Mouse (Mus musculus) lung, embryonic 14.5 days (tissue): Measurements from ENCODE around the gene Arl5b. TPM values are rescaled to one million over a fixed set of nuclear protein-coding genes. Genes with fewer than 3 reads are reported as not detected.

Source experiments
- ATAC-seq: fragments of 200-750 bp; cut with Nextera tagmentation; 2 replicates; pipeline ENCODE4 v1.8.0; 2017; ENCODE audit warnings: mild to moderate bottlenecking, moderate TSS enrichment, moderate library complexity; ENCODE audit not compliant: insufficient read depth
- DNase-seq: peaks from one replicate; pipeline ENCODE4 v3.0.0-alpha.2; 2015
- H3K27ac ChIP-seq: fragments of 300-500 bp; sonication (generic); 2 replicates; pipeline ENCODE4 v1.5.1; 2014; ENCODE audit warnings: low read depth, mild to moderate bottlenecking, moderate library complexity
- H3K27me3 ChIP-seq: fragments of 300-500 bp; sonication (generic); 2 replicates; pipeline ENCODE4 v1.6.1; 2014; ENCODE audit warnings: low read length, control low read depth; ENCODE audit not compliant: insufficient read depth
- H3K36me3 ChIP-seq: fragments of 300-500 bp; sonication (generic); 2 replicates; pipeline ENCODE4 v1.6.1; 2014; ENCODE audit warnings: control low read depth; ENCODE audit not compliant: insufficient read depth
- H3K4me1 ChIP-seq: fragments of 300-500 bp; sonication (generic); 2 replicates; pipeline ENCODE4 v1.6.1; 2014; ENCODE audit warnings: antibody characterized with exemption, control low read depth; ENCODE audit not compliant: insufficient read depth
- H3K4me2 ChIP-seq: fragments of 300-500 bp; sonication (generic); 2 replicates; pipeline ENCODE4 v1.6.1; 2014; ENCODE audit warnings: mild to moderate bottlenecking
- H3K4me3 ChIP-seq: fragments of 300-500 bp; sonication (generic); 2 replicates; pipeline ENCODE4 v1.5.1; 2014; ENCODE audit warnings: low read depth, low read length
- H3K9ac ChIP-seq: fragments of 300-500 bp; sonication (generic); 2 replicates; pipeline ENCODE4 v1.6.1; 2014
- H3K9me3 ChIP-seq: fragments of 300-500 bp; sonication (generic); 2 replicates; pipeline ENCODE4 v1.6.1; 2016; ENCODE audit warnings: low read depth, low read length, control low read depth
- CTCF ChIP-seq: IDR thresholded peaks from 2 replicates; pipeline ENCODE4 v1.5.1; 2016; ENCODE audit warnings: antibody characterized with exemption, low read depth
- WGBS: fragments of 180-500 bp; shearing (Covaris S2); extraction: QIAGEN DNeasy Blood & Tissue Kit; methylation state at CpG from one replicate; pipeline ENCODE4 v1.1.7; 2014; 5-methylcytosine and 5-hydroxymethylcytosine counted together
- polyA plus RNA-seq: library from polyadenylated mRNA; unstranded; fragments of >200 nt; fragmentation: Nextera tagmentation; extraction: Ambion mirVana; gene quantifications from 2 replicates; pipeline ENCODE4 v1.2.1, GENCODE M21; 2014

Gene Arl5b
- polyA plus RNA-seq, 1 experiment from 2014 or later: 35.0 TPM

- no peak for TF ChIP-seq CTCF
- H3K9me3 ChIP-seq: no peaks in the 10 kb centered on the region
- H3K4me1 ChIP-seq: 0 out of 2 replicates have a peak, but pooled peaks cover 10% of the 10 kb centered on the region
- ATAC-seq (peak; percentile 33; the same call in 1 of the 2 replicates), DNase-seq (no peak)
- H3K4me2 ChIP-seq: peak overlapping the region; percentile 73
- peak overlapping the region; percentile 85 for H3K27ac ChIP-seq
- peak overlapping the region; percentile 72 for H3K9ac ChIP-seq
- 0 out of 2 replicates have a peak, but pooled peaks cover 5% of the 10 kb centered on the region for H3K36me3 ChIP-seq
- 11% methylated on average over 10 of the region's 10 CpGs for WGBS
- H3K27me3 ChIP-seq: no peaks in the 10 kb centered on the region
- H3K4me3 ChIP-seq: peak overlapping the region; percentile 88
These were observed 5.3 kb downstream of the Arl5b start for GRCm38 (mm10) chr2:15054496-15054895.

DNA sequence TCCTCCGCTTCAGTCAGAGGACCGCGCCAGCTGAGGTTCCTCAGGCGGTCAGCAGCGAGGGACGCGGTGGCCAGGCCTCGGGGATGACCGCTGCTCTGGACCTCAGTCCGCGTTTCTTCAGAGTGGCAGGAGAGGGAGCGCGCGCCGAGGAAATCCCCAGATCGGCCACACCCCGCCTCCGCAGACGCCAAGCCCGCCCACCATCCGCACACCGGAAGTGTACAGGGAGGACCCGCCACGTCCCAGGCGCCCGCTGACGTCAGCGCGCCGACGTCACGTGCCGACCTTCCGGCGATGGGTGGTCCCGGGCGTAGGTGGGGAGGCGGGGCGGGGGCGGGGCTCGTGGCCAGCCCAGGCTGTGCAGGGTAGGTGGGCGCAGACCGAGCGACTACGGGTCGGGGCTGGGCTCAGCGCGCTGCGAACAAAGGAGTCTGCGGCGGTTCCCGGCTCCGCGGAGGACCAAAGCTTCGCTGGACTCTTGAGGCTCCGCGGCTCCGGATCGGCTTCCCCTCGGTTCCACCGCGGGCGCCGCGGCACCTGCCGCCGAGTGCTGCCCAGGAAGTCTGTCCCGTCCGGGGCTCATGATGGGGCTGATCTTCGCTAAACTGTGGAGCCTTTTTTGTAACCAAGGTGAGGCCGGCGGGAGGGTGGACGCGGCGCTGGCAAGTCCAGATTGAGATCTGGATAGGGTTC lies 5.9 kb downstream of the Arl5b start, which contains the start of gene Nsun6:
Gene Nsun6, minus strand, starts transcription at position 125 of the 693 bp plus-strand sequence.
- Histone ChIP-seq H3K9ac (peak within 1 kb of the TSS; percentile 98), H3K4me1 (0 out of 2 replicates have a peak, but pooled peaks cover 7% of the 10 kb centered on the region), H3K4me3 (peak within 1 kb of the TSS; percentile 88), H3K36me3 (0 out of 2 replicates have a peak, but pooled peaks cover 5% of the 10 kb centered on the region), H3K9me3 (no peaks in the 10 kb centered on the region), H3K27me3 (no peaks in the 10 kb centered on the region), H3K4me2 (peak within 1 kb of the TSS; percentile 73), H3K27ac (peak within 1 kb of the TSS; percentile 96)
- peak; percentile 98 for DNase-seq
- TF ChIP-seq CTCF: peak; percentile 30
- ATAC-seq: peak; percentile 99
- under 1% methylated on average over 70 of the region's 75 CpGs for WGBS

DNA sequence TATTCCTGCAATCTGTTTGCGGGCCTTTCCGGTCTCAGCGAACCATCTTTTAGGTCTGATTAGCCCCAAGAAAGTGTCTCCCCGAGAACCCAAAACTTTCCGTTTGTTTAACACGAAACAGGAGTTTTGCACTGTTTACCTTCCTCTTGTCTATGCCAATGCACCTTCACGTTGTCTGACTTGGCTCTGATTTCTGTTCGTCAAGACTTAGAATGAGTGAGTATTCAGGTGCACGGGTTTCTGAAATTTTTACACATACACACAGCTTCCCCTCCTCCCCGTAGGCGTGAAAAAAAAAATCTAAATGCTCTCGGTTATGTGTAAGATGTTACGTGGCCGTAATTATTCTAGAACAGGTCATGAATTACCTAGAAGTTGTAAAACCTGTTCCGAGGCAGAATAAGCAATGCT lies 6.6 kb downstream of the Arl5b start:
- Histone ChIP-seq H3K4me2 (peak overlapping the region; percentile 70), H3K4me3 (peak overlapping the region; percentile 88), H3K9ac (peak overlapping the region; percentile 98), H3K36me3 (peaks cover 7% of the 10 kb centered on the region; the same call in 1 of the 2 replicates), H3K27ac (peak overlapping the region; percentile 96), H3K9me3 (no peaks in the 10 kb centered on the region), H3K27me3 (no peaks in the 10 kb centered on the region), H3K4me1 (0 out of 2 replicates have a peak, but pooled peaks cover 7% of the 10 kb centered on the region)
- TF ChIP-seq CTCF: no peak
- peak; percentile 57 for DNase-seq
- WGBS: under 1% methylated on average over 15 of the region's 15 CpGs
- no peak for ATAC-seq

DNA sequence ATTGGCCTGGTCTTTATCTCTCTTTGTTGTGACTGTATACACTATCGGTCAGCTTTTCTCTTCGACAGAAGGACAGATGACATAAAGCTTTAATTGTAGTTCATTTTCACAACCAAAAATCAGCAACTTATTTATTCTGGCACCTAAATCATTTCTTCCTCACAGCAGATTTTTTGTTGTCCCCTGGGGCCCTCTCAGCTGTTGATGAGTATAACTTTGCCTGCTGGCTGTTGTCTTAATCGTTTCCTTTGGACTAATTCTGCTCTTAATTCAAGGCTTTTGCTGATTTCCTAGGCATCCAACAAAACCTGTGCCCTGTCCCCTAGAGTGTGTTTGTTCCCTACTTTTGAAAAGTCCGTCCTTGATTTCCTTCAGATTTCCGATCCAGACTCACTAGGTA lies 9.0 kb downstream of the Arl5b start:
- H3K9me3 ChIP-seq: no peaks in the 10 kb centered on the region
- DNase-seq: no peak
- H3K27ac ChIP-seq: no peak overlapping the region
- no peak for TF ChIP-seq CTCF
- no peaks in the 10 kb centered on the region for H3K27me3 ChIP-seq
- H3K4me3 ChIP-seq: no peak overlapping the region
- H3K4me2 ChIP-seq: no peak overlapping the region
- 0 out of 2 replicates have a peak, but pooled peaks cover 7% of the 10 kb centered on the region for H3K4me1 ChIP-seq
- H3K9ac ChIP-seq: no peak overlapping the region
- no peak for ATAC-seq
- H3K36me3 ChIP-seq: peaks cover 9% of the 10 kb centered on the region; the same call in 1 of the 2 replicates
- WGBS: 77% methylated on average over 5 of the region's 5 CpGs

DNA sequence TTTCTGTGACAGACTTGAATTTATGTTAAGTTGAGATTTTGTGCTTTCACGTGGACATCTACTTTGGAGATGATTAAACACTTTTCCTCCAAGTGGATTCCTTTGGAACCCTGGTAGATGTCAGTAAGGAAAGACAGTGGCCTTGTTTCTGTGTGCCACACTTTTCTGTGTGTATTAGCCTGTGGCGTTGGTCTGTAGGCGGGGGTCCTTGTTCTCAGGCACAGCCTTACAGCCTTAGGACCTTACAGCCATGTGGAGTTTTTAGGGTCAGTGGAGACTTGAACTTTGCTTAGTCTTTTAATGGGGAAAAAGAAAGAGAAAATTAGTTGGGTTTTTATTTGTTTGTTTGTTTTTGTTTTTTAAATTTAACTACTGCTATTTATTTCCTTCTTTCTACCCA lies 11.7 kb downstream of the Arl5b start:
- DNase-seq (no peak), ATAC-seq (no peak)
- no peak overlapping the region for H3K4me2 ChIP-seq
- no peak overlapping the region for H3K4me3 ChIP-seq
- H3K9ac ChIP-seq: no peak overlapping the region
- no peaks in the 10 kb centered on the region for H3K9me3 ChIP-seq
- no peak overlapping the region for H3K27ac ChIP-seq
- WGBS: 81% methylated on average over 3 of the region's 3 CpGs
- TF ChIP-seq CTCF: no peak
- peaks cover 9% of the 10 kb centered on the region; the same call in 1 of the 2 replicates for H3K36me3 ChIP-seq
- H3K4me1 ChIP-seq: peaks cover 11% of the 10 kb centered on the region; the same call in 1 of the 2 replicates
- H3K27me3 ChIP-seq: no peaks in the 10 kb centered on the region

- ATAC-seq (no peak), DNase-seq (no peak)
- Histone ChIP-seq H3K27me3 (no peaks in the 10 kb centered on the region), H3K36me3 (peaks cover 7% of the 10 kb centered on the region; the same call in 1 of the 2 replicates), H3K9ac (no peak overlapping the region), H3K4me2 (no peak overlapping the region), H3K9me3 (no peaks in the 10 kb centered on the region), H3K27ac (no peak overlapping the region), H3K4me3 (no peak overlapping the region), H3K4me1 (peaks cover 3% of the 10 kb centered on the region; the same call in 1 of the 2 replicates)
- 23% methylated on average over 1 of the region's 1 CpGs for WGBS
- TF ChIP-seq CTCF: no peak
These were observed 14.6 kb downstream of the Arl5b start for GRCm38 (mm10) chr2:15063815-15064214.
